Mouse (Mus musculus) liver, embryonic 16.5 days (tissue): ENCODE results near the gene Rab15. TPM values are rescaled to one million over a fixed set of nuclear protein-coding genes. Genes with fewer than 3 reads are reported as not detected.

ENCODE experiments used
- ATAC-seq: fragments of 200-750 bp; cut with Nextera tagmentation; 2 replicates; pipeline ENCODE4 v1.8.0; 2017; ENCODE audit warnings: low read depth, mild to moderate bottlenecking, moderate number of reproducible peaks, moderate library complexity
- H3K27ac ChIP-seq: fragments of 300-500 bp; sonication (generic); 2 replicates; pipeline ENCODE4 v1.5.1; 2014; ENCODE audit warnings: mild to moderate bottlenecking, low read length
- H3K27me3 ChIP-seq: fragments of 300-500 bp; sonication (generic); 2 replicates; pipeline ENCODE4 v1.6.1; 2014; ENCODE audit warnings: low read depth, low read length, mixed read lengths; ENCODE audit not compliant: control insufficient read depth, insufficient read depth
- H3K36me3 ChIP-seq: fragments of 300-500 bp; sonication (generic); 2 replicates; pipeline ENCODE4 v1.6.1; 2014; ENCODE audit warnings: mild to moderate bottlenecking; ENCODE audit not compliant: control insufficient read depth, insufficient read depth
- H3K4me1 ChIP-seq: fragments of 300-500 bp; sonication (generic); 2 replicates; pipeline ENCODE4 v1.6.1; 2014; ENCODE audit warnings: low read depth, low read length, mixed read lengths; ENCODE audit not compliant: control insufficient read depth
- H3K4me2 ChIP-seq: fragments of 300-500 bp; sonication (generic); 2 replicates; pipeline ENCODE4 v1.6.1; 2014; ENCODE audit warnings: low read depth, low read length, mixed read lengths
- H3K4me3 ChIP-seq: fragments of 300-500 bp; sonication (generic); 2 replicates; pipeline ENCODE4 v1.5.1; 2014; ENCODE audit warnings: low read depth, mild to moderate bottlenecking, low read length
- H3K9ac ChIP-seq: fragments of 300-500 bp; sonication (generic); 2 replicates; pipeline ENCODE4 v1.6.1; 2014; ENCODE audit warnings: low read depth, low read length
- H3K9me3 ChIP-seq: fragments of 300-500 bp; sonication (generic); replicated peaks from 2 replicates; pipeline ENCODE4 v1.6.1; 2016; ENCODE audit warnings: low read length; ENCODE audit not compliant: control insufficient read depth
- WGBS: fragments of 180-500 bp; shearing (Covaris S2); extraction: QIAGEN DNeasy Blood & Tissue Kit; methylation state at CpG from one replicate; pipeline ENCODE4 v1.1.7; 2014; ENCODE audit not compliant: insufficient replicate concordance; 5-methylcytosine and 5-hydroxymethylcytosine counted together
- polyA plus RNA-seq: library from polyadenylated mRNA; unstranded; fragments of >200 nt; fragmentation: Nextera tagmentation; extraction: Ambion mirVana; gene quantifications from 2 replicates; pipeline ENCODE4 v1.2.1, GENCODE M21; 2015

Gene Rab15
- polyA plus RNA-seq, 1 experiment from 2014 or later, result 0.39 TPM

DNA sequence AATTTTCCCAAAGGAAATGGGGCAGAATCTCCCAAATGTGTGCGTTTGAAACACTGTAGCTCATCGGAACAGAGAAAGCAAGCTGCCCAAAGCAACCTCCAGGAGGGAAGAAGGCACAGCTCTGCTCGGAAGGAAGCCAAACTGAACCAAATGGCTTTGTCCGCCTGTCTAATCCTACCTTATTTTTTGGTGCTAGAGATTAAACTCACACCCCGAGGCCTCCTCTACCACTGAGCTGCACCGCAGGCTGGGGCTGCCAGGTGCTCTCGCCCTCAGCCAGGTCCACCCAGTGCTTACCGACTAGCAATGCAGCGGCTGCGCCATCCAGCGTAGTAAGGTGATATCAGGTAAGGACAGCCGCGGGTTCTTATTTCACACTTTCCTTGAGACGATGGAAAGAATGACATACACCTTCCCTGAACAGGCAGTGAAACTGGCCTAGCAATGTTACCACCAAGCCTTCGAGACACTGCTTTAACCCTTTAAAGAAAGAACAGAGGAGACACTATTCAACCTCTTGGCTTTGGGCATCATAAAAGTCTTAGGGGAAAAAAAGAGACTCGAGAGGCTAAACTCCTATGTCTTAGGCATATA lies 71.7 kb downstream of the Rab15 start:
- ATAC-seq, result no peak
- H3K4me3 ChIP-seq, result no peak overlapping the region
- no peaks in the 10 kb centered on the region for H3K9me3 ChIP-seq
- no peak overlapping the region for H3K4me2 ChIP-seq
- H3K36me3 ChIP-seq, result no peaks in the 10 kb centered on the region
- 71% methylated on average over 16 of the region's 16 CpGs for WGBS
- H3K27ac ChIP-seq, result no peak overlapping the region
- H3K9ac ChIP-seq, result no peak overlapping the region
- H3K4me1 ChIP-seq, result no peaks in the 10 kb centered on the region
- H3K27me3 ChIP-seq, result no peaks in the 10 kb centered on the region; the same call in 1 of the 2 replicates

Other genes with a start within 250 kb of the Rab15 start
- 66.5 and 77.6 TPM in 2 replicates for gene Sptb, start 112.4 kb downstream of the Rab15 start, polyA plus RNA-seq
- gene Churc1, start 57.4 kb downstream of the Rab15 start, polyA plus RNA-seq, result 67.7 and 70.1 TPM in 2 replicates
- 21.7 and 22.8 TPM in 2 replicates for gene Fntb, start 57.3 kb downstream of the Rab15 start, polyA plus RNA-seq
- gene Gpx2, start 27.4 kb downstream of the Rab15 start, polyA plus RNA-seq, result 0.83 TPM in 1 of 2 replicates, not detected in the other
- 5.4 and 7.6 TPM in 2 replicates for gene Max, start 139.3 kb upstream of the Rab15 start, polyA plus RNA-seq